Mouse (Mus musculus) embryonic fibroblast, embryonic 13.5 days (primary cell): Measurements from ENCODE around the gene Cds2.

Experiments
- CTCF ChIP-seq: IDR thresholded peaks from 2 replicates; pipeline ENCODE4 v1.5.1; 2011; ENCODE audit warnings: mild to moderate bottlenecking, control low read depth, low read length, moderate library complexity, borderline replicate concordance; ENCODE audit not compliant: insufficient read depth
- POLR2A ChIP-seq: IDR thresholded peaks from 2 replicates; pipeline ENCODE4 v1.6.1; 2011; ENCODE audit warnings: low read depth, mild to moderate bottlenecking, control low read depth, low read length, moderate library complexity

DNA sequence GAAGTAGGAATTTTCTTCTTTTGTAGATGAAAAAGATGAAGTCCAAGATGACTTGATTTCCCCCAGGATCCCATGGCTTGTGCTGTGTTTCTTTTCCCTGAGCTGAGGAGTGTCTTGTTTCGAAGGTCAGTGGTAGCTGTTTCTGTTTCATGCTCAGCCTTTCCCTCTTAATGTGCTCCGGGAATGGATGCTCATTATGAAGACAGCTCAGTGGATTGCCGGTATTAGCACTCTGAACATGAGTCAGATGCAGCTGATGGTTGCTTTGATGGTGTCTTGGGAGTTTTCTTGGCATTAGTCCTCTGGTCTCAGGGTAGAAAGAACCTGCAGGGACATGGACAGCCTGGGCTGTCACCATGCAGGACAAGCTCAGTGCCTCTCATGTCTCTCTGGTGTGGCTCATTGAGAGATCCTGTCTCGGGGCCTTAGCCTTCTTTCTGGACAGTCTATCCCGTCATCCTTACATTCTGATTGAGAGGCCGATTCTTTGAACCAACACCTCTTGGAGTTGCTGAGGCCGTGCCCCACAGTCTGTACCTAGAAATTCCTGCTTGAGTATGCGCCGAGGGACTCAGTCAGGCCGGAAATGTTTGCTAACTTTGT is 17.7 kb downstream of the Cds2 start:
- no peak for TF ChIP-seq CTCF
- no peak for TF ChIP-seq POLR2A
